Mouse (Mus musculus) stomach, postnatal 0 days (tissue): ENCODE measurements at regions not wholly inside any gene's neighbourhood (a gene's known extent, or its start where the extent isn't known, plus 50 kb on each side); places are given as distances from the start of the nearest gene placed in this dataset.

Source experiments
- ATAC-seq: fragments of 200-750 bp; cut with Nextera tagmentation; 2 replicates; pipeline ENCODE4 v1.8.0; 2017; ENCODE audit not compliant: low FRiP score, low TSS enrichment
- DNase-seq: peaks from one replicate; pipeline ENCODE4 v3.0.0-alpha.2; 2016; ENCODE audit warnings: low spot score
- H3K27ac ChIP-seq: fragments of 300-500 bp; sonication (generic); replicated peaks from 2 replicates; pipeline ENCODE4 v1.5.1; 2014; ENCODE audit warnings: mild to moderate bottlenecking, control low read depth
- H3K27me3 ChIP-seq: fragments of 300-500 bp; sonication (generic); 2 replicates; pipeline ENCODE4 v1.6.1; 2014; ENCODE audit warnings: low read length; ENCODE audit not compliant: control insufficient read depth, insufficient read depth
- H3K36me3 ChIP-seq: fragments of 300-500 bp; sonication (generic); 2 replicates; pipeline ENCODE4 v1.6.1; 2014; ENCODE audit warnings: low read length, mixed read lengths; ENCODE audit not compliant: control insufficient read depth, insufficient read depth
- H3K4me1 ChIP-seq: fragments of 300-500 bp; sonication (generic); replicated peaks from 2 replicates; pipeline ENCODE4 v1.6.1; 2014; ENCODE audit warnings: antibody characterized with exemption; ENCODE audit not compliant: control insufficient read depth, insufficient read depth
- H3K4me2 ChIP-seq: fragments of 300-500 bp; sonication (generic); replicated peaks from 2 replicates; pipeline ENCODE4 v1.6.1; 2014; ENCODE audit warnings: low read depth, mild to moderate bottlenecking, control low read depth, moderate library complexity
- H3K4me3 ChIP-seq: fragments of 300-500 bp; sonication (generic); 2 replicates; pipeline ENCODE4 v1.5.1; 2014; ENCODE audit warnings: low read depth, low read length, control low read depth
- H3K9ac ChIP-seq: fragments of 300-500 bp; sonication (generic); 2 replicates; pipeline ENCODE4 v1.6.1; 2014; ENCODE audit warnings: mild to moderate bottlenecking, low read length, control low read depth, mixed read lengths
- H3K9me3 ChIP-seq: fragments of 300-500 bp; sonication (generic); 2 replicates; pipeline ENCODE4 v1.6.1; 2016; ENCODE audit warnings: low read length; ENCODE audit not compliant: control insufficient read depth
- CTCF ChIP-seq: IDR thresholded peaks from 2 replicates; pipeline ENCODE4 v1.5.1; 2016; ENCODE audit warnings: antibody characterized with exemption, low read depth, mild to moderate bottlenecking, moderate library complexity
- EP300 ChIP-seq: optimal IDR thresholded peaks from 2 replicates; pipeline ENCODE3; 2016; ENCODE audit warnings: antibody characterized with exemption
- WGBS: fragments of 180-500 bp; shearing (Covaris S2); extraction: QIAGEN DNeasy Blood & Tissue Kit; methylation state at CpG from one replicate; pipeline ENCODE4 v1.1.7; 2014; 5-methylcytosine and 5-hydroxymethylcytosine counted together

GRCm38 (mm10) chr12:29134326-29134725 is 382.7 kb downstream of the Eipr1 start:
- no peaks in the 10 kb centered on the region for H3K27me3 ChIP-seq
- no peak overlapping the region for H3K4me3 ChIP-seq
- TF ChIP-seq EP300 (no peak), CTCF (no peak)
- DNase-seq, result no peak
- no peaks in the 10 kb centered on the region for H3K4me1 ChIP-seq
- H3K27ac ChIP-seq, result no peak overlapping the region
- no peaks in the 10 kb centered on the region for H3K9me3 ChIP-seq
- H3K4me2 ChIP-seq, result no peak overlapping the region
- ATAC-seq, result no peak
- no peaks in the 10 kb centered on the region for H3K36me3 ChIP-seq
- H3K9ac ChIP-seq, result no peak overlapping the region
- 88% methylated on average over 2 of the region's 2 CpGs for WGBS

DNA sequence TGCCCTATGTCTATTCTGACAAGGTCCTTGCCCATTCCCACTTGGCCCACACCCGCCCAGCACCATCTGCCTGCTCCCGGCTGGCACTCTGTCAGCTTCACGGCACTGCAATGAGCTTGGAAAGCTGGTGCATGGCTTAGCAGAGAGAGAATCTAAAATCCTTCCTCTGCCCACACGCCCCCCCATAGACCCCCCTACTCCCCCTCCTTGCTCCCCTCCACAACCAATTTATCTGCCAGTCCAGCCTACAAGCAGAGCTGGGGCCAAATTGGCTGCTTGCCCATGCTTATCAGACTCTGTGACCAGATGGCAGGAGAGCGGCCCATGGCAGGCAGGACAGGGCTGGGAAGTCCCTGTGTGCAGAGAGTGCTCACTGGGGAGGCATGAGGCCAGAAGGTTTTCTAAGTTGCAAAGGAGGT is 385.3 kb downstream of the Eipr1 start:
- Histone ChIP-seq H3K4me2 (no peak overlapping the region), H3K27ac (no peak overlapping the region), H3K27me3 (no peaks in the 10 kb centered on the region), H3K4me1 (no peaks in the 10 kb centered on the region), H3K4me3 (no peak overlapping the region), H3K9ac (no peak overlapping the region), H3K9me3 (no peaks in the 10 kb centered on the region), H3K36me3 (no peaks in the 10 kb centered on the region)
- DNase-seq, result peak; percentile 39
- no peak for ATAC-seq
- WGBS, result 66% methylated on average over 5 of the region's 5 CpGs
- TF ChIP-seq EP300 (no peak), CTCF (no peak)

DNA sequence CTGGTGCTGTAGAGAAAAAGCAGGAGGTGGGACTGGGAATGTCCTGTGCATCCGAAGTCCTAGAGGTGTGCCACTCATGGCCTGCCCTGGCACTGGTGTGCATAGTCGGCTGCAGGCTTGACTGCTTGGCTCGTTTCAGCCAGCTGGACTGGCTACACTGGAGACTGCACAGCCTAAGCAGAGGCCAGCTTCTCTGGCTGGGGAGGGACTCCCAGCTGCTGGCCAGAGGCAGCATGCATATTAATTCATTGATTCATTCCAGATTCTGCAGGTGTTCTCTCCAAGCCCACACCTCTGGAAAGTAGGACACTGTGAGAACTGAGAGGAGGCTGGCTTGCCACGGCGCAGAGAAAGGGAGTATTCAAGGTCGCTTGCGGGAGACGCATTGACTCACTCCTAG is 385.9 kb downstream of the Eipr1 start:
- Histone ChIP-seq H3K27ac (no peak overlapping the region), H3K36me3 (no peaks in the 10 kb centered on the region), H3K4me3 (no peak overlapping the region), H3K4me1 (no peaks in the 10 kb centered on the region), H3K9me3 (no peaks in the 10 kb centered on the region), H3K27me3 (no peaks in the 10 kb centered on the region), H3K9ac (no peak overlapping the region), H3K4me2 (no peak overlapping the region)
- TF ChIP-seq CTCF, result no peak
- TF ChIP-seq EP300, result no peak
- DNase-seq, result no peak
- ATAC-seq, result no peak
- 73% methylated on average over 8 of the region's 8 CpGs for WGBS

DNA sequence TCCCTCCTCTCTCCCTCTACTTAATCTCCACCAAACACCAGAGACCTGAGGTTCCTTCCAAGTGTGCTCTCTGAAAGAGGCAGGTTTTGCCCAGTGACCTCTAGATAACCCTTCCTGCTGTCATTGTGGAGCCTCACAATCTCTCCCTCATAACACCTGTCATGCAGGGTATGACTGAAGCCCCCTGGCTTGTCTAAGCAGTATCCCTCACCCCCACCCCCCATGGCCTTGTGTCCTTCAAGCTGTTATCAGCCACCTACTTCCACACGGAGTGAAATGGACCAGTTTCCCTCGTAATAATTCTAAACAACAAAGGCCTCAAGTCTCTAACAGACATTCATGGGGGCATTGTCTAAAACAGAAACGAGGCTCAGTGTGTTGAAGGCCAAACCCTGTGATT is 387.6 kb upstream of the Myt1l start:
- H3K4me1 ChIP-seq, result no peaks in the 10 kb centered on the region
- no peaks in the 10 kb centered on the region for H3K27me3 ChIP-seq
- no peak overlapping the region for H3K4me2 ChIP-seq
- TF ChIP-seq EP300 (no peak), CTCF (no peak)
- H3K4me3 ChIP-seq, result no peak overlapping the region
- ATAC-seq (no peak), DNase-seq (no peak)
- H3K9ac ChIP-seq, result no peak overlapping the region
- 8% methylated on average over 3 of the region's 3 CpGs for WGBS
- no peaks in the 10 kb centered on the region for H3K36me3 ChIP-seq
- H3K9me3 ChIP-seq, result no peaks in the 10 kb centered on the region
- H3K27ac ChIP-seq, result no peak overlapping the region

- Histone ChIP-seq H3K27ac (no peak overlapping the region), H3K27me3 (no peaks in the 10 kb centered on the region), H3K9me3 (no peaks in the 10 kb centered on the region), H3K4me2 (no peak overlapping the region), H3K4me3 (no peak overlapping the region), H3K36me3 (no peaks in the 10 kb centered on the region), H3K9ac (no peak overlapping the region), H3K4me1 (no peaks in the 10 kb centered on the region)
- ATAC-seq (no peak), DNase-seq (no peak)
- 43% methylated on average over 13 of the region's 13 CpGs for WGBS
- TF ChIP-seq EP300 (no peak), CTCF (no peak)
Measured at GRCm38 (mm10) chr12:29141132-29141531, 387.1 kb upstream of the Myt1l start.

DNA sequence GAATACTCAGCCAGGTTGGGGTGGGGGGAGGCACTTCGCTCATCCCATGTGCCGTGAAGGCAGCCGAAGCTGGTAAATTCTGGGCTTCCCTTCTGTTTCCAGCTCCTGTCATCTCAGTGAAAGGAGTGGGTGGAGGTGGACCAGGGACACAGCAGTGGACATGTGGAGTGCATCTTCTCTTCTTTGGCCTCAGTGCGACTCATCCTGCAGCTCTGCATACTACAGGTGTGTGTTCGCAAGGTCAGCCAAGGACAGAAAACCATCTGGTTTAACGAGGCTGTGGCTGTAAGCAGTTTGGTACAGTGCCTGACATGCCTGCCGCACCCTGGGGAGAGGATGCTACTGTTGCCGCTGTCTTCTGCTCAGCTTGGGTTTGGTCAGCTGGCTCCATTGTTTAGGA is 386.3 kb upstream of the Myt1l start:
- no peaks in the 10 kb centered on the region for H3K36me3 ChIP-seq
- H3K9me3 ChIP-seq, result no peaks in the 10 kb centered on the region
- no peak overlapping the region for H3K4me3 ChIP-seq
- no peaks in the 10 kb centered on the region for H3K4me1 ChIP-seq
- no peak overlapping the region for H3K4me2 ChIP-seq
- no peak overlapping the region for H3K9ac ChIP-seq
- DNase-seq, result no peak
- WGBS, result 77% methylated on average over 8 of the region's 8 CpGs
- no peak for ATAC-seq
- no peaks in the 10 kb centered on the region for H3K27me3 ChIP-seq
- TF ChIP-seq EP300, result no peak
- no peak for TF ChIP-seq CTCF
- no peak overlapping the region for H3K27ac ChIP-seq
